Mouse (Mus musculus) megakaryocyte, embryonic 14.5 days (primary cell): ENCODE measurements at regions not wholly inside any gene's neighbourhood (a gene's known extent, or its start where the extent isn't known, plus 50 kb on each side); places are given as distances from the start of the nearest gene placed in this dataset.
A peak's percentile ranks its signal among the peaks of the same experiment; 100 is the strongest.

ENCODE experiments used
- H3K27me3 ChIP-seq: replicated peaks from 2 replicates; pipeline ENCODE3; 2012; ENCODE audit warnings: inconsistent platforms
- H3K36me3 ChIP-seq: replicated peaks from 2 replicates; pipeline ENCODE3; 2012; ENCODE audit warnings: low read length, inconsistent platforms, mixed read lengths
- H3K4me1 ChIP-seq: 2 replicates; pipeline ENCODE4 v1.6.1; 2012; ENCODE audit warnings: inconsistent platforms
- H3K4me3 ChIP-seq: replicated peaks from 2 replicates; pipeline ENCODE3; 2012; ENCODE audit warnings: moderate library complexity, mild to moderate bottlenecking, inconsistent platforms
- H3K9me3 ChIP-seq: 2 replicates; pipeline ENCODE4 v1.6.1; 2012; ENCODE audit warnings: inconsistent platforms
- FLI1 ChIP-seq: IDR thresholded peaks from 2 replicates; pipeline ENCODE4 v1.6.1; 2012; ENCODE audit warnings: low read length, inconsistent platforms, mixed read lengths
- GATA1 ChIP-seq: IDR thresholded peaks from 3 replicates; pipeline ENCODE4 v1.6.1; 2012; ENCODE audit warnings: mixed read lengths, low read length, inconsistent platforms, borderline replicate concordance

DNA sequence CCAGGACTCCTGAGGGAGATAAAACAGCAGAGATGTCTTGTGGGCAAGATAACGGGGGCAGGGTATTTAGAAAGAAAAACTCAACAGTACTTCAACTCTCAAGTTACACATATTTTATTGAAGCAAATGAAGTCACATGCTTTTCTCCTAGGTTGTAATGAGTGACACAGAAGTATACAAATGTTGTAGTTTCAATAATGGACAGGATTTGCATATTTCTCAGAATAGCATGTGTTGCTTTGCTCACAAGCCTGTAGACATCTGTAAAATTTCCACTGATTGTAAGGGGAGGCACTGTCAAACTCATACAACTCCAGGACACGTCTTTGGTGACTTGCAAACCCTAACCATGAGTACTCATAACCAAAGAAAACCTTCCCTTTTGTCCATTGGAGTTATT, 140.9 kb downstream of the Plk2 start:
- H3K4me1 ChIP-seq = peaks cover 10% of the 10 kb centered on the region
- H3K4me3 ChIP-seq = no peak overlapping the region
- TF ChIP-seq FLI1 = no peak
- TF ChIP-seq GATA1 = no peak
- no peaks in the 10 kb centered on the region for H3K36me3 ChIP-seq
- H3K9me3 ChIP-seq = no peaks in the 10 kb centered on the region
- no peaks in the 10 kb centered on the region for H3K27me3 ChIP-seq

DNA sequence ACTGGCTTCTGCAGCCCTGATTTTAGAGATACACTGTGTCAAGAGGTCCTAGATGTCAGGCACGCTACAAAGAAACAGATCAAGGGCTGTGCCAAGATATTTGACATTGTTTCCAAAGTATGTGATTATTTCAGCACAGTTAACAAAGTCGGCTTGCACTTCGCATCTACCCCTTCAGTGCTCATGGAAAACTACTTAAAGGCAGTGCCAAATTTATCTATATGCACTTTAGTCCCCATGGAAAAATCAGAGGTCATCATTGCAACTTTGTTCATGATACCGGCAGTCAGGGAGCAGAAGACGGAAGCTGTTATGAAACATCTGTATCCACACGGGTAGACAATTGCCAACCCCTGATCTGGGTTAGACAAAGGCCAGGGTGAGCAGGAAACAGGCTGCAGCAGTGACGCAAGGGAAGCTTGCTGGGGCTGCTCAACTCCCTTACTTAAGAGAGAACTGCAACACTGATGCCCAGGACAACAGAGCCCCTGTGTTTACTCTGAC, 143.2 kb downstream of the Plk2 start:
- Histone ChIP-seq H3K27me3 (no peaks in the 10 kb centered on the region), H3K36me3 (no peaks in the 10 kb centered on the region)
- TF ChIP-seq GATA1 (no peak), FLI1 (no peak)

DNA sequence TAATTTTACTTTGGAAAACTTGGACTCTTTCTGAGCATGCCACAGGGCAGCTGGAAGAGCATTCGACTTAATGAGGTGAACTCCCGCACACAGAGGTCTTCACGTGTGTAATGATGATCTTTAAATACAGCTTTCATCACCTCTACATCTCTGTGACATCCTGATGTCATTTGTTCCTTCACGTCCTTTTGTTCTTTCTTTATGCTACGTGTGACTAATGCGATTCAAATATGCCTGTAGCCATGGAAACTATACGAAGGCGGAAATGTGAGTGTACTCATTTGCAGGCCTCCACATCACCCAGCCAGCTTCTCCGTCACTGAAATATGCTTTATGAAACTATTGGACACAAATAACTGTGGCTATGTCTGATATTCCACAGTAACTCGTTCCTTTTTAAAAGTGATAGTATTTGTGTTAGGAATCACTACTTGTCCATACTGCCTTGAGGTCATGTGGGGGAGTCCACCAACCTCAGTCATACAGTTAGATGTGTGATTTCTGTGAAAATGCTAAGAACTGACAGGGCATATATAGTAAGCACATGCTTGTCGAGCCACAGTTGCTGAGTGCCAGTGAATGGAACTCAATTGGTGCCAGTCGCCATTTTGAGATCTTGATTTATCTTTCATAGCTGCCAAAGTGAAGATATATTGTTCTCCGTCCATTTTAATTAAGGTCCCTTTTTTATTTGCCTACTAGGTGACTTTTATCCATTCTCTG, 145.9 kb downstream of the Plk2 start:
- no peaks in the 10 kb centered on the region for H3K9me3 ChIP-seq
- no peaks in the 10 kb centered on the region for H3K36me3 ChIP-seq
- TF ChIP-seq GATA1 = no peak
- no peaks in the 10 kb centered on the region for H3K27me3 ChIP-seq
- H3K4me3 ChIP-seq = no peak overlapping the region
- peaks cover 52% of the 10 kb centered on the region for H3K4me1 ChIP-seq

More for the DNA sequence above, 143.2 kb downstream of the Plk2 start:
- H3K9me3 ChIP-seq = no peaks in the 10 kb centered on the region
- H3K4me1 ChIP-seq = peaks cover 29% of the 10 kb centered on the region
- H3K4me3 ChIP-seq = no peak overlapping the region

DNA sequence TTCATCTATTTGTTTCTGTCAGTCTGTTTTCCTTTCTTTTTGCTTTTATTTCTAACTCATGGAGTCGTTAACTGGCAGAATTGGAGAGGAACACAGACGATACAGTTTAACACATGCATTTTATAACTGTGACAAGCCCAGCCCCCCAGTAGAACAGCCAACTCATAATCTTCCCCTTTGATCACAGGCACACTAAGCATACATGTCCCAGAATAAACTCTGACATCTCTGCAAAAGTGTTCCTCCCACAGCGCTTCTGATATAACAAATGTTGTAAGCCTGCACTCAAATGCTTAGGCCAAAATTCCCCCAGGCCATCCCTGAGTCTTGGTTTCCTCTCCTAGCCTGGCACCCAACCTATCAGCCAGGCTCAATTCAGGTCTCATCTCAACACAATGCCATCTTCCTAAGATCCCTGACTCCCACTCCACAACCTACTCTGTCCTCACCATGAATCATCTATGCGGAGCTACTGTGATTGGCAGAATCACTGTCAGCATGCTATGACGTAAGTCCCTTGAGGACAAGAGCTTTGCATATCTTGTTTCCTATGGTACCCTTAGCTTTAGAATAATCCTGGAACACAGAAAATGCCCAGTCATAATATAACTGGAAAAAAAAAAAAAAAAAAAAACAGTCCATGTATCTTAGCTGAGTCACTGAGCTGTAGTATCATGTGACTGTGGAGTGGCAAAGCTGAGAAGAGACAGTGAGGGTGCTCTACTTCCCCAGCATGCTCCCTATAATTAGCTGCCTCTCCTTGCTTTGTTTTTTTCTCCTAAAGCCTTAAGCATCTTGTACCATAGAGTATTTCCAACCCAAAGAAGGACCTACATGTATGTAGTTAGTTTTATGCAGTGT, 146.7 kb downstream of the Plk2 start:
- peak overlapping the region; percentile 42 for H3K4me3 ChIP-seq
- H3K36me3 ChIP-seq = no peaks in the 10 kb centered on the region
- no peaks in the 10 kb centered on the region for H3K9me3 ChIP-seq
- TF ChIP-seq GATA1 (no peak), FLI1 (no peak)
- H3K4me1 ChIP-seq = peaks cover 58% of the 10 kb centered on the region
- H3K27me3 ChIP-seq = no peaks in the 10 kb centered on the region

DNA sequence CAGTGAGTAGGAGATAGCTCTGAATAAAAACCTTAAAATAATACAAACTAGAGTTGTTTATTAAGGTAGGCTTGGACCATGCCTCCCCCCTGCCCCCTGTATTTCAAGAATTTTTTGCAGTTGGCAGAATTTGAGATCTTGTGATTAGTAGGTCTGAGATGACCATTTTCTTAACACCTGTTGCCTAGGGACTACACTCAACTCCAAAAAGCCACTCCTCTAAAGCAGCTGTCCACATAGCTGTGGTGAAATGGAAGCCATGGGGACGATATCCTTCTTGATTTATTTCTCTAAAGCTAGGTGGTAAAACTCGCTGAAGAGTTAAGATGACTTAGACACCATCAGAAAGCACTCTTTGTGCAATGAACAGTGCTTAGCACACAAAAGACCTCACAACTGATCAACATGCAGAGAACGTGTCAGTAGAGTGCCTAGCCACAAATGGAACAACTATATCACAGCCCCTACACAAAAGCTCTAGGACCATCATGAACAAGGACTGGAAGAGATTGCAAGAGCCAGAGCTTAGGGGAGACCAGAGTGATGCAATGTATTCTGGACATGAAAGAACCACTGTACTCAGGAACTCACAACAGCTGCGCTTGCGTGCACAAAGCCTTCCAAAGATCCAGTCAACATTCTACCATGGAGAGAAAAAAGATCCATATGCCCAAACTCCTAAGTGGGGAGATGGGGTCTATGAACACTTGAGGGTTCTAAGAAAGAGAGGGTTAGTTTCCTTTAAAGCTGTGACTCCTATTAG, 147.6 kb downstream of the Plk2 start:
- H3K9me3 ChIP-seq = no peaks in the 10 kb centered on the region
- peaks cover 58% of the 10 kb centered on the region for H3K4me1 ChIP-seq
- H3K27me3 ChIP-seq = no peaks in the 10 kb centered on the region
- TF ChIP-seq FLI1 (no peak), GATA1 (no peak)
- no peaks in the 10 kb centered on the region for H3K36me3 ChIP-seq
- H3K4me3 ChIP-seq = no peak overlapping the region

DNA sequence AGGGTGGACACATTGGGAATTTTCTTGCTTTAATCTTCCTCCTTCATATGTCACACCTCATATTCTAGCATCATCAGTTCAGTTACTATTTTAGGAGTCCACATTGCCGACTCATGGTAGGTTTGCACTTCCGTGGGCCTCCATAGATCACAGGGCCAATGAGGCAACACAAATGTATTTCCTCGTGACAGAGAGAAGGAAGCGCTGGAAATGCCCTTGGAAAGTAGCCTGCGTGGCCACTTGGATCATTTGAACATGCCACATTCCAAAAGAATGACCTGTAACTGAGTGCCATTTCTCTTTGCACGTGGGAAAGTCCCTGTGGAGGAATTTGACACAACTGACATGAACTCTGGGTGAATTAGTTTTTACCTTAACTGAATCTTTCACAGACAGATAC, 150.6 kb downstream of the Plk2 start:
- Histone ChIP-seq H3K4me3 (no peak overlapping the region), H3K9me3 (no peaks in the 10 kb centered on the region), H3K4me1 (peaks cover 62% of the 10 kb centered on the region), H3K36me3 (no peaks in the 10 kb centered on the region), H3K27me3 (no peaks in the 10 kb centered on the region)
- TF ChIP-seq FLI1 (no peak), GATA1 (no peak)

DNA sequence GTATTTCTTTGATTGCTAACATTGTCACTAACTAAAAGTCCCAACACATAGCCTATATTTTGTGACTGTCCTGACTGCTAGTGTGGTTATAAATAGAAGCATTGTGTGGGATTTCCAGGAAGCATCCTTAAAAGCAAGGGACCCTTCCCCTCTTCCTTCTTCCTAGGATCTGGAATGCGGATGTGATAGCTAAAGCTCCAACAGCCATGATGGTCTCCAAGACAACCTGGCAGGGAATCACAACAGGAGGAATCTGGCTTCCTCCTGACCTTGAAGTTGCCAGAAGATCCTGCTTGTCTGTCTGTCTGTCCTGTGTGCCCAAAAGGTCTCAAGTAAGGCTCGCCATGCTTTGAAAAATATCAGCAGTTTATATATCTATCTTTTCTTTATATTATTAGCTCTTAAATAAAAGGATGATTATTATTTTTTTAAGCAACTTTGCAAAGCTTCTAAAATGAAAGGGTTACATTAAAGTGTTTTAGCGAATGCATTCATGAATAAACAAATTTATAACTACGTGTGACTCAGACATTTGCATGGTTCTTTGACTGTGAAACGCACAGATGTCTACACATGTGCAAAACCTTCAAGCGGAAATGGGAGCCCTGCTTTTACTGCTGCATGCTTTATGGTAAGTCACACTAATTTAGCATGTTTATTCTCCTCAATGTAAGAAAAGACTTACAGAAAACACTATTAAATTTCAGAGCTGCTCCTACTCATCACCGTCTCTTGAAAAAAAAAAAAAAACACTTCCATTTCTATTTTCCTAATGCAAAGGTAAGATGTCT, 160.9 kb downstream of the Plk2 start:
- TF ChIP-seq FLI1 (no peak), GATA1 (no peak)
- no peaks in the 10 kb centered on the region for H3K9me3 ChIP-seq
- H3K27me3 ChIP-seq = no peaks in the 10 kb centered on the region
- peaks cover 23% of the 10 kb centered on the region for H3K4me1 ChIP-seq
- H3K36me3 ChIP-seq = no peaks in the 10 kb centered on the region
- no peak overlapping the region for H3K4me3 ChIP-seq

DNA sequence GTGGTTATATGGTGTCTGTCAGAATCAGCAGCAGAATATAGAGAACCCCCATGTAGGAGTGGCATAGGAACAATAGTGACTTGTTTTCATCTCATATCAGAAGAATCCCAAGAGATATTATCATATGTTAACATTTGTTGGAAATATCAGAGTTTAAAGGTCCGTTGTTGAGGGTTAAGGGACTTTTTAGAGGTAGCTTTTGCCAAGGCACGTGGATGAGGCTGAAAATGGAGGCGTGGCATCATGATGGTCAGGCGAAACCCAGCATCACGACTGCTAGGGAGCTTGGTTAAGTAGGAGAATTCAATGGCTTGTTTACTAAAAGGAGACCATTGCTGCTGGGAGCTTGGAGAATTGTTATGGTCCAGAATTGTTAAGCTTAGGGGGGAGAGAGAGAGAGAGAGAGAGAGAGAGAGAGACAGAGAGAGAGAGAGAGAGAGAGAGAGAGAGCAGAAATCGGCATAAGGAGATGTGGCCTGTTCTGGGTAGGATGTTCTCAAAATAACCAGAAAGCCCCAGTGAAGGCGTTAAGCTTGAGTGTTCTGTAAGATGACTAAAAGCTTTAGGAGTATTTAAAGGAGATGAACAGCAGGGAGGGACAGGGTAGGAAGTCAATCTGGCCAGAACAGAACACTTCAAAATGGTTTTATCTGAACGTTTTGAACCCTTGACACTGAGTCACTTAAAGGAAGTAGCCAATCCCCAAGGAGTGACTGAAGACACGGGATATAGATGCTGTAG, 161.7 kb downstream of the Plk2 start:
- Histone ChIP-seq H3K9me3 (no peaks in the 10 kb centered on the region), H3K4me1 (peaks cover 27% of the 10 kb centered on the region), H3K4me3 (no peak overlapping the region), H3K27me3 (no peaks in the 10 kb centered on the region), H3K36me3 (no peaks in the 10 kb centered on the region)
- no peak for TF ChIP-seq FLI1
- TF ChIP-seq GATA1 = no peak
